Mouse (Mus musculus): ENCODE measurements around the gene Kcnh1.

- TF ChIP-seq CTCF (IDR thresholded peaks at IDR 0.05; ENCODE audit: low read depth) (no peak), EP300 (optimal IDR thresholded peaks at IDR 0.05) (no peak)
These were observed 346.6 kb downstream of the Kcnh1 start for GRCm38 (mm10) chr1:192537169-192537568.

All from stomach, postnatal 0 days (tissue).